Mouse (Mus musculus): ENCODE measurements around the gene Rnasel. TPM values are rescaled to one million over a fixed set of nuclear protein-coding genes. Genes with fewer than 3 reads are reported as not detected.

The Rnasel gene
- polyA plus RNA-seq, 1 experiment from 2014 or later: 32.3 TPM

GRCm38 (mm10) chr1:153709451-153709850 lies 39.8 kb upstream of the Rnasel start:
- 72% methylated on average over 5 of the region's 5 CpGs for WGBS
- H3K4me1 ChIP-seq (ENCODE audit: control insufficient read depth, insufficient read depth, low read depth, low read length): peaks cover under 1% of the 10 kb centered on the region
- no peaks in the 10 kb centered on the region for H3K36me3 ChIP-seq (ENCODE audit: control insufficient read depth, insufficient read depth, low read length)
- ATAC-seq: no peak
- no peaks in the 10 kb centered on the region for H3K27me3 ChIP-seq (replicated peaks; ENCODE audit: control insufficient read depth, insufficient read depth, low read length)
- no peak overlapping the region for H3K9ac ChIP-seq (ENCODE audit: low read depth, low read length)
- H3K4me2 ChIP-seq (ENCODE audit: low read length): no peak overlapping the region
- H3K4me3 ChIP-seq (ENCODE audit: low read length): no peak overlapping the region
- H3K27ac ChIP-seq (ENCODE audit: low read depth, low read length): no peak overlapping the region
- no peaks in the 10 kb centered on the region for H3K9me3 ChIP-seq (ENCODE audit: control insufficient read depth, low read length)

GRCm38 (mm10) chr1:153711544-153712262 lies 37.5 kb upstream of the Rnasel start:
- no peaks in the 10 kb centered on the region for H3K36me3 ChIP-seq (ENCODE audit: control insufficient read depth, insufficient read depth, low read length)
- H3K9me3 ChIP-seq (ENCODE audit: control insufficient read depth, low read length): no peaks in the 10 kb centered on the region
- H3K27me3 ChIP-seq (replicated peaks; ENCODE audit: control insufficient read depth, insufficient read depth, low read length): no peaks in the 10 kb centered on the region
- H3K4me2 ChIP-seq (ENCODE audit: low read length): no peak overlapping the region
- no peak overlapping the region for H3K27ac ChIP-seq (ENCODE audit: low read depth, low read length)
- H3K9ac ChIP-seq (ENCODE audit: low read depth, low read length): no peak overlapping the region
- H3K4me1 ChIP-seq (ENCODE audit: control insufficient read depth, insufficient read depth, low read depth, low read length): no peaks in the 10 kb centered on the region
- ATAC-seq: no peak
- WGBS: 79% methylated on average over 3 of the region's 3 CpGs
- no peak overlapping the region for H3K4me3 ChIP-seq (ENCODE audit: low read length)

- Histone ChIP-seq H3K4me1 (ENCODE audit: control insufficient read depth, insufficient read depth, low read depth, low read length) (no peaks in the 10 kb centered on the region), H3K4me2 (ENCODE audit: low read length) (no peak overlapping the region), H3K9ac (ENCODE audit: low read depth, low read length) (no peak overlapping the region), H3K27ac (ENCODE audit: low read depth, low read length) (no peak overlapping the region), H3K27me3 (replicated peaks; ENCODE audit: control insufficient read depth, insufficient read depth, low read length) (no peaks in the 10 kb centered on the region), H3K36me3 (ENCODE audit: control insufficient read depth, insufficient read depth, low read length) (no peaks in the 10 kb centered on the region), H3K4me3 (ENCODE audit: low read length) (no peak overlapping the region), H3K9me3 (ENCODE audit: control insufficient read depth, low read length) (no peaks in the 10 kb centered on the region)
- 88% methylated on average over 2 of the region's 2 CpGs for WGBS
- ATAC-seq: no peak
Measured at GRCm38 (mm10) chr1:153712633-153713032, 36.6 kb upstream of the Rnasel start.

GRCm38 (mm10) chr1:153717990-153718389 lies 31.2 kb upstream of the Rnasel start:
- H3K27me3 ChIP-seq (replicated peaks; ENCODE audit: control insufficient read depth, insufficient read depth, low read length): no peaks in the 10 kb centered on the region
- no peaks in the 10 kb centered on the region for H3K9me3 ChIP-seq (ENCODE audit: control insufficient read depth, low read length)
- no peak overlapping the region for H3K9ac ChIP-seq (ENCODE audit: low read depth, low read length)
- no peaks in the 10 kb centered on the region for H3K4me1 ChIP-seq (ENCODE audit: control insufficient read depth, insufficient read depth, low read depth, low read length)
- WGBS: 80% methylated on average over 1 of the region's 1 CpGs
- no peak overlapping the region for H3K27ac ChIP-seq (ENCODE audit: low read depth, low read length)
- no peak overlapping the region for H3K4me3 ChIP-seq (ENCODE audit: low read length)
- ATAC-seq: 0 out of 2 replicates have a peak, but pooled peaks have one; percentile 54
- no peak overlapping the region for H3K4me2 ChIP-seq (ENCODE audit: low read length)
- H3K36me3 ChIP-seq (ENCODE audit: control insufficient read depth, insufficient read depth, low read length): no peaks in the 10 kb centered on the region

GRCm38 (mm10) chr1:153720935-153721334 lies 28.3 kb upstream of the Rnasel start:
- no peaks in the 10 kb centered on the region for H3K4me1 ChIP-seq (ENCODE audit: control insufficient read depth, insufficient read depth, low read depth, low read length)
- no peak overlapping the region for H3K4me2 ChIP-seq (ENCODE audit: low read length)
- H3K9me3 ChIP-seq (ENCODE audit: control insufficient read depth, low read length): no peaks in the 10 kb centered on the region
- no peak for ATAC-seq
- H3K27ac ChIP-seq (ENCODE audit: low read depth, low read length): no peak overlapping the region
- H3K36me3 ChIP-seq (ENCODE audit: control insufficient read depth, insufficient read depth, low read length): no peaks in the 10 kb centered on the region
- no peak overlapping the region for H3K9ac ChIP-seq (ENCODE audit: low read depth, low read length)
- WGBS: 82% methylated on average over 7 of the region's 7 CpGs
- no peaks in the 10 kb centered on the region for H3K27me3 ChIP-seq (replicated peaks; ENCODE audit: control insufficient read depth, insufficient read depth, low read length)
- no peak overlapping the region for H3K4me3 ChIP-seq (ENCODE audit: low read length)

GRCm38 (mm10) chr1:153721565-153722310 lies 27.5 kb upstream of the Rnasel start:
- H3K27me3 ChIP-seq (replicated peaks; ENCODE audit: control insufficient read depth, insufficient read depth, low read length): no peaks in the 10 kb centered on the region
- H3K4me3 ChIP-seq (ENCODE audit: low read length): no peak overlapping the region
- no peak overlapping the region for H3K4me2 ChIP-seq (ENCODE audit: low read length)
- no peak overlapping the region for H3K27ac ChIP-seq (ENCODE audit: low read depth, low read length)
- no peak for ATAC-seq
- WGBS: 87% methylated on average over 9 of the region's 9 CpGs
- H3K9ac ChIP-seq (ENCODE audit: low read depth, low read length): no peak overlapping the region
- no peaks in the 10 kb centered on the region for H3K9me3 ChIP-seq (ENCODE audit: control insufficient read depth, low read length)
- H3K36me3 ChIP-seq (ENCODE audit: control insufficient read depth, insufficient read depth, low read length): no peaks in the 10 kb centered on the region
- H3K4me1 ChIP-seq (ENCODE audit: control insufficient read depth, insufficient read depth, low read depth, low read length): no peaks in the 10 kb centered on the region

- no peak overlapping the region for H3K9ac ChIP-seq (ENCODE audit: low read depth, low read length)
- no peak overlapping the region for H3K27ac ChIP-seq (ENCODE audit: low read depth, low read length)
- no peaks in the 10 kb centered on the region for H3K27me3 ChIP-seq (replicated peaks; ENCODE audit: control insufficient read depth, insufficient read depth, low read length)
- no peaks in the 10 kb centered on the region for H3K36me3 ChIP-seq (ENCODE audit: control insufficient read depth, insufficient read depth, low read length)
- H3K4me3 ChIP-seq (ENCODE audit: low read length): no peak overlapping the region
- ATAC-seq: no peak
- H3K9me3 ChIP-seq (ENCODE audit: control insufficient read depth, low read length): no peaks in the 10 kb centered on the region
- no peak overlapping the region for H3K4me2 ChIP-seq (ENCODE audit: low read length)
- no peaks in the 10 kb centered on the region for H3K4me1 ChIP-seq (ENCODE audit: control insufficient read depth, insufficient read depth, low read depth, low read length)
- WGBS: 75% methylated on average over 9 of the region's 9 CpGs
Measured at GRCm38 (mm10) chr1:153723426-153723825, 25.8 kb upstream of the Rnasel start.

- no peak overlapping the region for H3K27ac ChIP-seq (ENCODE audit: low read depth, low read length)
- 65% methylated on average over 16 of the region's 16 CpGs for WGBS
- H3K27me3 ChIP-seq (replicated peaks; ENCODE audit: control insufficient read depth, insufficient read depth, low read length): no peaks in the 10 kb centered on the region
- H3K9ac ChIP-seq (ENCODE audit: low read depth, low read length): no peak overlapping the region
- H3K4me1 ChIP-seq (ENCODE audit: control insufficient read depth, insufficient read depth, low read depth, low read length): peaks cover 2% of the 10 kb centered on the region; the same call in 1 of the 2 replicates
- no peak overlapping the region for H3K4me2 ChIP-seq (ENCODE audit: low read length)
- H3K36me3 ChIP-seq (ENCODE audit: control insufficient read depth, insufficient read depth, low read length): no peaks in the 10 kb centered on the region
- no peaks in the 10 kb centered on the region for H3K9me3 ChIP-seq (ENCODE audit: control insufficient read depth, low read length)
- H3K4me3 ChIP-seq (ENCODE audit: low read length): no peak overlapping the region
- ATAC-seq: 0 out of 2 replicates have a peak, but pooled peaks have one; percentile 26
Measured at GRCm38 (mm10) chr1:153726636-153727035, 22.6 kb upstream of the Rnasel start.

- Histone ChIP-seq H3K27me3 (replicated peaks; ENCODE audit: control insufficient read depth, insufficient read depth, low read length) (no peaks in the 10 kb centered on the region), H3K4me2 (ENCODE audit: low read length) (no peak overlapping the region), H3K27ac (ENCODE audit: low read depth, low read length) (no peak overlapping the region), H3K4me3 (ENCODE audit: low read length) (no peak overlapping the region), H3K9ac (ENCODE audit: low read depth, low read length) (no peak overlapping the region), H3K4me1 (ENCODE audit: control insufficient read depth, insufficient read depth, low read depth, low read length) (peaks cover 11% of the 10 kb centered on the region), H3K9me3 (ENCODE audit: control insufficient read depth, low read length) (no peaks in the 10 kb centered on the region), H3K36me3 (ENCODE audit: control insufficient read depth, insufficient read depth, low read length) (no peaks in the 10 kb centered on the region)
- 57% methylated on average over 2 of the region's 2 CpGs for WGBS
- no peak for ATAC-seq
Measured at GRCm38 (mm10) chr1:153729806-153730205, 19.4 kb upstream of the Rnasel start.

Measured in hindbrain, embryonic 16.5 days (tissue).